Mouse (Mus musculus): ENCODE data around the gene Cenpc1. TPM values are rescaled to one million over a fixed set of nuclear protein-coding genes. Genes with fewer than 3 reads are reported as not detected.

Gene Cenpc1
- total and polyA plus RNA-seq, 2 experiments from 2014 or later = 22.9 to 29.1 TPM

DNA sequence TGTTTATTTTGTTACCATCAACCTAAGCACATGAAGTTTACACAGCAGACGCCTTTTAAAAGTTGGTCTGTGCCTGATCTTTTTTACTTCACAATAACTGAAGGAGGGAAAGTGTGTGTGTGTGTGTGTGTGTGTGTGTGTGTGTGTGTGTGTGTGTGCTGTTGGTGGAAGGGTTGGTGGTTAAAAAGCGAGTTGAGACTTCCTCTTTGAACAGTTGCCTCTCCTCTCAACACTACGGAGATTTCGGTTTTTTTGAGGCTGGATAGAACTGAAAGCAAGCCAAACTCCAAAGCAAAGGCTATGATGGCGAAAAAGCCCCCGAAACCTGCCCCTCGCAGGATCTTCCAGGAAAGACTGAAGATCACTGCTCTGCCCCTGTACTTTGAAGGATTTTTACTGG is 6.2 kb upstream of the Cenpc1 start, which contains the start of gene Stap1:
Gene Stap1 (plus strand): TSS at position 209 of the 400 bp plus-strand sequence.
- WGBS = 80% methylated on average over 7 of the region's 7 CpGs
- no peak within 1 kb of the TSS for H3K4me2 ChIP-seq (ENCODE audit: low read depth)
- no peaks in the 10 kb centered on the region for H3K36me3 ChIP-seq (ENCODE audit: insufficient read depth)
- H3K27me3 ChIP-seq (ENCODE audit: insufficient read depth, low read length) = no peaks in the 10 kb centered on the region
- no peak within 1 kb of the TSS for H3K4me3 ChIP-seq (ENCODE audit: low read depth, low read length)
- no peaks in the 10 kb centered on the region for H3K4me1 ChIP-seq (ENCODE audit: insufficient read depth)
- no peak within 1 kb of the TSS for H3K27ac ChIP-seq (ENCODE audit: low read depth, low read length)
- no peak for TF ChIP-seq CTCF (IDR thresholded peaks at IDR 0.05; ENCODE audit: low read depth)
- H3K9ac ChIP-seq = no peak within 1 kb of the TSS
- no peaks in the 10 kb centered on the region for H3K9me3 ChIP-seq (ENCODE audit: low read length)
- ATAC-seq (no peak), DNase-seq (no peak)

DNA sequence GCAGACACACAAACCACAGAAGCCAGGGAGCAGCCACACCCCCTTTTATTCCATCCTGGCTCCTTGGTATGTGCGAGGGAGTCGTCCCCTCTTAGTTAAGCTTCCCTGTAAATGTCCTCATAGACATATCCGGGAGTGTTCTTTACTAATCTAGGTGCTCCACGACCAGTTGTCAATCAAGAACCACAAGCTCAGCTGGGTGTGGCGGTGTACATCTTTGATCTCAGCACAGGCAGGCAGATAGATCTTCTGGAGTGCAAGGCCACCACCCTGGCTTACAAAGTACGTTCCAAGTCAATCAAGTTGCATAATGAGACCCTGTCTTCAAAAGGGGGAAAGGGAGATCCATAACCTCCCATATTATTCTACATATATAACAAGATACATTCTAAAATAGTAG is 3.7 kb upstream of the Cenpc1 start:
- no peak overlapping the region for H3K9ac ChIP-seq
- peaks cover 4% of the 10 kb centered on the region; the same call in 1 of the 2 replicates for H3K4me1 ChIP-seq (ENCODE audit: insufficient read depth)
- 86% methylated on average over 6 of the region's 6 CpGs for WGBS
- H3K27me3 ChIP-seq (ENCODE audit: insufficient read depth, low read length) = no peaks in the 10 kb centered on the region
- ATAC-seq = no peak
- no peaks in the 10 kb centered on the region for H3K9me3 ChIP-seq (ENCODE audit: low read length)
- no peak overlapping the region for H3K4me2 ChIP-seq (ENCODE audit: low read depth)
- no peak overlapping the region for H3K27ac ChIP-seq (ENCODE audit: low read depth, low read length)
- DNase-seq = no peak
- H3K4me3 ChIP-seq (ENCODE audit: low read depth, low read length) = no peak overlapping the region
- TF ChIP-seq CTCF (IDR thresholded peaks at IDR 0.05; ENCODE audit: low read depth) = no peak
- no peaks in the 10 kb centered on the region for H3K36me3 ChIP-seq (ENCODE audit: insufficient read depth)

DNA sequence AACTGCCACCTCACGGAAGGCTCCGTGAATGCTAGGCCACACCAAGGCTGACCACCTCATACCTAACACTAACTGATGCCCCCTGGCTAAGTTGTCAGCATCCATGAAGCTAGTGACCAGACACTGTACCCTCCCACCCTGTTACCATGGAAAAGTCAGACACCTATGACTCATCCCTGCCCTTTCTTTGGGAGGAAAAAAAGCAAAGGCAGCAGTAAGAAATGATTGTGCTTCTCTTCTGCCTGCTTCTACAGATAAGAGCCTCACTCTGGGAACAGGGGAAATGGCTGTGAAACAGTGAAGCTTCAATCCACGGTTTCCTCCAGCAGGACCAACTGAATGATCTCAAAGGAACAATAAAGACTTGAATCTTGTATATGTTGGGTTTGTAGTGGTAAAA is 3.1 kb upstream of the Cenpc1 start:
- no peak overlapping the region for H3K4me2 ChIP-seq (ENCODE audit: low read depth)

DNA sequence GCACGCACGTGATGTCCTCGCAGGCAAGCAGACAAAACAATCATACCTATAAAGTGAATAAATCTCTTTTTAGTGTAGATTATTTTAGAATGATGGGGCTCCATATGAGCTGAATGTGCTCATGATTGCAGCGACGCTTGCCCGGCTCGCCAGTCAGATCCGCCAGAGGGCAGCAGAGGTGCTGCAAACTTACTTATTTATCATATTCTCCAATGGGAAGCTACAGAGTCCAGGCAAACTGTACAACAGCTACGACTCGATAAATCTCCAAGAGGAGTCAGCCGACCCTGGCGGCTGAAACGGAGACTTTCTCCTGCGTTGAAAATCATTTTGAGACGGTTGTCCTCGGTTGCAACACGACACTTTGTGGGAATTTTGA is 1.2 kb upstream of the Cenpc1 start:
- peak overlapping the region; percentile 2; the same call in 1 of the 2 replicates for H3K9ac ChIP-seq
- no peaks in the 10 kb centered on the region for H3K36me3 ChIP-seq (ENCODE audit: insufficient read depth)
- peak overlapping the region; percentile 48 for H3K4me2 ChIP-seq (ENCODE audit: low read depth)
- peaks cover 10% of the 10 kb centered on the region; the same call in 1 of the 2 replicates for H3K4me1 ChIP-seq (ENCODE audit: insufficient read depth)
- H3K9me3 ChIP-seq (ENCODE audit: low read length) = no peaks in the 10 kb centered on the region
- TF ChIP-seq CTCF (IDR thresholded peaks at IDR 0.05; ENCODE audit: low read depth) = peak; percentile 85
- H3K27me3 ChIP-seq (ENCODE audit: insufficient read depth, low read length) = no peaks in the 10 kb centered on the region
- DNase-seq = peak; percentile 90
- peak overlapping the region; percentile 78 for H3K4me3 ChIP-seq (ENCODE audit: low read depth, low read length)
- 0 out of 2 replicates have a peak overlapping the region, but pooled peaks have one; percentile 6 for H3K27ac ChIP-seq (ENCODE audit: low read depth, low read length)
- peak; percentile 61 for ATAC-seq
- WGBS = under 1% methylated on average over 17 of the region's 17 CpGs

More for the DNA sequence above, 3.1 kb upstream of the Cenpc1 start:
- Histone ChIP-seq H3K4me1 (ENCODE audit: insufficient read depth) (peaks cover 10% of the 10 kb centered on the region; the same call in 1 of the 2 replicates), H3K4me3 (ENCODE audit: low read depth, low read length) (no peak overlapping the region), H3K36me3 (ENCODE audit: insufficient read depth) (no peaks in the 10 kb centered on the region), H3K9ac (no peak overlapping the region), H3K27ac (ENCODE audit: low read depth, low read length) (no peak overlapping the region), H3K9me3 (ENCODE audit: low read length) (no peaks in the 10 kb centered on the region), H3K27me3 (ENCODE audit: insufficient read depth, low read length) (no peaks in the 10 kb centered on the region)
- TF ChIP-seq CTCF (IDR thresholded peaks at IDR 0.05; ENCODE audit: low read depth) = no peak
- no peak for DNase-seq
- no peak for ATAC-seq
- WGBS = 90% methylated on average over 3 of the region's 3 CpGs

- Histone ChIP-seq H3K27ac (ENCODE audit: low read depth, low read length) (peak overlapping the region; percentile 57), H3K36me3 (ENCODE audit: insufficient read depth) (no peaks in the 10 kb centered on the region), H3K4me1 (ENCODE audit: insufficient read depth) (peaks cover 10% of the 10 kb centered on the region; the same call in 1 of the 2 replicates), H3K4me2 (ENCODE audit: low read depth) (peak overlapping the region; percentile 48), H3K9ac (peak overlapping the region; percentile 88), H3K9me3 (ENCODE audit: low read length) (no peaks in the 10 kb centered on the region), H3K4me3 (ENCODE audit: low read depth, low read length) (peak overlapping the region; percentile 78), H3K27me3 (ENCODE audit: insufficient read depth, low read length) (no peaks in the 10 kb centered on the region)
- WGBS = 1% methylated on average over 17 of the region's 17 CpGs
- ATAC-seq (peak; percentile 59), DNase-seq (no peak)
- no peak for TF ChIP-seq CTCF (IDR thresholded peaks at IDR 0.05; ENCODE audit: low read depth)
Measured at GRCm38 (mm10) chr5:86065876-86066550, 630 bp upstream of the Cenpc1 start.

GRCm38 (mm10) chr5:86063501-86063900 is 1.9 kb downstream of the Cenpc1 start:
- H3K4me3 ChIP-seq (ENCODE audit: low read depth, low read length) = no peak overlapping the region
- TF ChIP-seq CTCF (IDR thresholded peaks at IDR 0.05; ENCODE audit: low read depth) = no peak
- no peaks in the 10 kb centered on the region for H3K36me3 ChIP-seq (ENCODE audit: insufficient read depth)
- H3K4me2 ChIP-seq (ENCODE audit: low read depth) = peak overlapping the region; percentile 48; the same call in 1 of the 2 replicates
- ATAC-seq (no peak), DNase-seq (no peak)
- H3K9me3 ChIP-seq (ENCODE audit: low read length) = no peaks in the 10 kb centered on the region
- no peak overlapping the region for H3K9ac ChIP-seq
- H3K4me1 ChIP-seq (ENCODE audit: insufficient read depth) = peaks cover 10% of the 10 kb centered on the region; the same call in 1 of the 2 replicates
- H3K27me3 ChIP-seq (ENCODE audit: insufficient read depth, low read length) = no peaks in the 10 kb centered on the region
- 100% methylated on average over 1 of the region's 1 CpGs for WGBS
- no peak overlapping the region for H3K27ac ChIP-seq (ENCODE audit: low read depth, low read length)

DNA sequence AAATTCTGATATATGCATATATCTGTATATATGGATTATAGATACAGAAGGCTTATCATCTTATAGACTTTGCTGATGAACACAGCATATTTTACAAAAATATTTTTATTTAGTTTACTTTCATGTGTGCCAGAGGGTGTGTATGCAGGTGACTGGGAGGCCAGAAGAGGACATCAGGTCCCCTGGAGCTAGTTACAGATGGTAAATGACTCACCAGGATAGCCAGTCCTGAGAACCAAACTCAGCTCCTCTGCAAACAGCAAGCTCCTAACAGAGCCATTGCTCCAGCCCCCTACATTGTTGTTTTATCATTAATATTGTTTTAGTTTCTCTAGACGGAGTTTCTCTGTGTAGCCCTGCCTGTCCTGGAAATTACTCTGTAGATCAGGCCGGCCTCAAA is 35.6 kb downstream of the Cenpc1 start:
- H3K4me2 ChIP-seq (ENCODE audit: low read depth) = no peak overlapping the region
- H3K9me3 ChIP-seq (ENCODE audit: low read length) = no peaks in the 10 kb centered on the region
- no peak for DNase-seq
- no peak overlapping the region for H3K4me3 ChIP-seq (ENCODE audit: low read depth, low read length)
- no peak overlapping the region for H3K27ac ChIP-seq (ENCODE audit: low read depth, low read length)
- H3K4me1 ChIP-seq (ENCODE audit: insufficient read depth) = no peaks in the 10 kb centered on the region
- TF ChIP-seq CTCF (IDR thresholded peaks at IDR 0.05; ENCODE audit: low read depth) = no peak
- WGBS = 90% methylated on average over 2 of the region's 2 CpGs
- ATAC-seq = no peak
- H3K27me3 ChIP-seq (ENCODE audit: insufficient read depth, low read length) = no peaks in the 10 kb centered on the region
- H3K36me3 ChIP-seq (ENCODE audit: insufficient read depth) = peaks cover 25% of the 10 kb centered on the region
- H3K9ac ChIP-seq = no peak overlapping the region

Data from forebrain, postnatal 0 days (tissue).